8 mouse cellular contexts compared by ENCODE assay signal in genomic region chr17:25785281-25785745, GRCm38 (mm10). TPM values are rescaled to one million over a fixed set of nuclear protein-coding genes. Genes with fewer than 3 reads are reported as not detected.
DNase-seq lines count a peak whose midpoint lies in the region; ATAC-seq lines count a peak whose summit lies in the region.

Gene Haghl, minus strand, starts transcription at chr17:25785673.

- H3K9me3 ChIP-seq in megakaryocyte, embryonic 14.5 days: no peaks in the 10 kb centered on the region

- H3K27me3 ChIP-seq in megakaryocyte, embryonic 14.5 days (replicated peaks): no peaks in the 10 kb centered on the region

- H3K36me3 ChIP-seq in megakaryocyte, embryonic 14.5 days (replicated peaks; ENCODE audit: low read length): peaks cover 65% of the 10 kb centered on the region

- H3K4me3 ChIP-seq in megakaryocyte, embryonic 14.5 days (replicated peaks): peak within 1 kb of the TSS; percentile 98

- DNase-seq in ZHBTc4 (ENCODE audit: low read depth, low spot score): peak; percentile 97
- DNase-seq in gastrocnemius, adult 8-10 months (ENCODE audit: low spot score in 2 of 2): peak; percentile 90 to 95
- peak; percentile 92 for DNase-seq in hindlimb bud, embryonic 11.5 days (ENCODE audit: extremely low spot score, low read depth, low spot score)
- DNase-seq in left cerebral cortex, adult 8-10 months (ENCODE audit: low spot score in 2 of 2): peak; percentile 94 to 98
- peak; percentile 97 to 98 for DNase-seq in right cerebral cortex, postnatal 10 days (ENCODE audit: low spot score in 2 of 2)
- DNase-seq in urinary bladder, postnatal 25 days (ENCODE audit: low spot score): peak; percentile 94

- ATAC-seq in common myeloid progenitor, adult 5-6 weeks (replicated peaks; ENCODE audit: low read depth, poor library complexity, severe bottlenecking): peak; percentile 91

- peaks cover 34% of the 10 kb centered on the region for H3K4me1 ChIP-seq in megakaryocyte, embryonic 14.5 days

RNA-seq across cellular contexts. Expression of gene Haghl, which starts in this region (rescaled TPM):
- total RNA-seq in common myeloid progenitor, adult 5-6 weeks (2017): 13.6 and 28.4 TPM in 2 replicates
- 10 to 100 TPM in 3 of 4 experiments, 1 to 10 TPM in 1; 9.4 to 12.1 (median 10.1) TPM for total RNA-seq in gastrocnemius, adult 8-10 months (2022)
- 100 to 1,000 TPM; 120 to 140 (median 140) TPM for total RNA-seq in left cerebral cortex, adult 8-10 months (2022)
- 14.8 and 29.7 TPM in 2 replicates for polyA plus RNA-seq in megakaryocyte, embryonic 14.5 days (2012; ENCODE audit: insufficient read depth, low replicate concordance)

Comparison
In these comparisons a context has a peak if more than half of its experiments do, and no peak if none do; other contexts are left out.
1. Peak in every context shown above with its lines: DNase-seq, ATAC-seq and H3K4me3 ChIP-seq.